Mouse (Mus musculus): ENCODE measurements around the gene Snn.
A peak's percentile ranks its signal among the peaks of the same experiment; 100 is the strongest.

DNA sequence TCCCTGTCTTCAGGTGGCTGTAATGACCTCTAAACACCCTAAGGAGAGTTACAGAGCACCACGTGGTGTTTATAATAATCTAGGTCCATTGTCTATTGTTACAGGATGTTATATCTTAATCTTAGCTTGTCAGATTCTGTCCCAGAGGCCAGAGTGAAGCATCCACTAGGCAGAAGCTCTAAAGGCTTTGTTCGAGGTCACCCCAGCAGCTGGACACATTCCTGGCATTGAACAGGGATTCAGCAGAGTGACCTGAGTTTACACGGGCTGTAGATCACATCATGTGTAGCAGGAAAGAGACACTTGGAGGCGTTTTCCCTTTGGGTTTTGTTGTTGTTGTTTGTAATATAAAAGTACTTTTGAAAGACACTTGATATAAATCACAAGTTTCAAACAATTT is 31.3 kb downstream of the Snn start:
- TF ChIP-seq CTCF (IDR thresholded peaks at IDR 0.05) (no peak), POLR2A (IDR thresholded peaks at IDR 0.05; ENCODE audit: insufficient read depth, low read depth, low read length) (no peak), EP300 (IDR thresholded peaks at IDR 0.05; ENCODE audit: insufficient read depth, low read depth, low read length) (0 out of 2 replicates have a peak, but pooled peaks have one; percentile 12)
